Mouse (Mus musculus) neural tube, embryonic 15.5 days (tissue): ENCODE measurements around the gene Lax1. TPM values are rescaled to one million over a fixed set of nuclear protein-coding genes. Genes with fewer than 3 reads are reported as not detected.

Source experiments
- ATAC-seq: fragments of 200-750 bp; cut with Nextera tagmentation; 2 replicates; pipeline ENCODE4 v1.8.0; 2017; ENCODE audit warnings: mild to moderate bottlenecking, moderate TSS enrichment, moderate library complexity; ENCODE audit not compliant: low FRiP score
- H3K27ac ChIP-seq: fragments of 300-500 bp; sonication (generic); replicated peaks from 2 replicates; pipeline ENCODE4 v1.5.1; 2015; ENCODE audit warnings: mild to moderate bottlenecking, inconsistent platforms
- H3K27me3 ChIP-seq: fragments of 300-500 bp; sonication (generic); replicated peaks from 2 replicates; pipeline ENCODE4 v1.6.1; 2015; ENCODE audit warnings: inconsistent platforms
- H3K36me3 ChIP-seq: fragments of 300-500 bp; sonication (generic); 2 replicates; pipeline ENCODE4 v1.6.1; 2015; ENCODE audit warnings: inconsistent platforms
- H3K4me1 ChIP-seq: fragments of 300-500 bp; sonication (generic); 2 replicates; pipeline ENCODE4 v1.6.1; 2015; ENCODE audit warnings: inconsistent platforms
- H3K4me2 ChIP-seq: fragments of 300-500 bp; sonication (generic); 2 replicates; pipeline ENCODE4 v1.6.1; 2015; ENCODE audit warnings: inconsistent platforms, mild to moderate bottlenecking, moderate library complexity
- H3K4me3 ChIP-seq: fragments of 300-500 bp; sonication (generic); replicated peaks from 2 replicates; pipeline ENCODE4 v1.5.1; 2015; ENCODE audit warnings: mild to moderate bottlenecking, inconsistent platforms
- H3K9ac ChIP-seq: fragments of 300-500 bp; sonication (generic); replicated peaks from 2 replicates; pipeline ENCODE4 v1.6.1; 2015; ENCODE audit warnings: mild to moderate bottlenecking, inconsistent platforms
- H3K9me3 ChIP-seq: fragments of 300-500 bp; sonication (generic); replicated peaks from 2 replicates; pipeline ENCODE4 v1.6.1; 2016; ENCODE audit warnings: inconsistent platforms
- WGBS: fragments of 180-500 bp; shearing (Covaris S2); methylation state at CpG from one replicate; pipeline ENCODE4 v1.1.7; 2015; ENCODE audit warnings: mixed read lengths; 5-methylcytosine and 5-hydroxymethylcytosine counted together
- polyA plus RNA-seq: library from polyadenylated mRNA; unstranded; fragments of >200 nt; fragmentation: Nextera tagmentation; extraction: Ambion mirVana; gene quantifications from 2 replicates; pipeline ENCODE4 v1.2.1, GENCODE M21; 2015

Lax1 gene
- polyA plus RNA-seq, 1 experiment from 2014 or later, result 0.26 TPM

GRCm38 (mm10) chr1:133661203-133661933, 28.5 kb downstream of the Lax1 start, which contains the start of gene Gm38394:
Gene Gm38394 (minus strand): TSS chr1:133661318.
- ATAC-seq, result peak; percentile 98
- Histone ChIP-seq H3K4me3 (peak within 1 kb of the TSS; percentile 67), H3K27me3 (no peaks in the 10 kb centered on the region), H3K4me1 (peaks cover 39% of the 10 kb centered on the region), H3K9ac (peak within 1 kb of the TSS; percentile 77), H3K36me3 (peaks cover 9% of the 10 kb centered on the region), H3K9me3 (no peaks in the 10 kb centered on the region), H3K4me2 (peak within 1 kb of the TSS; percentile 86), H3K27ac (peak within 1 kb of the TSS; percentile 94)
- WGBS, result 3% methylated on average over 26 of the region's 26 CpGs

DNA sequence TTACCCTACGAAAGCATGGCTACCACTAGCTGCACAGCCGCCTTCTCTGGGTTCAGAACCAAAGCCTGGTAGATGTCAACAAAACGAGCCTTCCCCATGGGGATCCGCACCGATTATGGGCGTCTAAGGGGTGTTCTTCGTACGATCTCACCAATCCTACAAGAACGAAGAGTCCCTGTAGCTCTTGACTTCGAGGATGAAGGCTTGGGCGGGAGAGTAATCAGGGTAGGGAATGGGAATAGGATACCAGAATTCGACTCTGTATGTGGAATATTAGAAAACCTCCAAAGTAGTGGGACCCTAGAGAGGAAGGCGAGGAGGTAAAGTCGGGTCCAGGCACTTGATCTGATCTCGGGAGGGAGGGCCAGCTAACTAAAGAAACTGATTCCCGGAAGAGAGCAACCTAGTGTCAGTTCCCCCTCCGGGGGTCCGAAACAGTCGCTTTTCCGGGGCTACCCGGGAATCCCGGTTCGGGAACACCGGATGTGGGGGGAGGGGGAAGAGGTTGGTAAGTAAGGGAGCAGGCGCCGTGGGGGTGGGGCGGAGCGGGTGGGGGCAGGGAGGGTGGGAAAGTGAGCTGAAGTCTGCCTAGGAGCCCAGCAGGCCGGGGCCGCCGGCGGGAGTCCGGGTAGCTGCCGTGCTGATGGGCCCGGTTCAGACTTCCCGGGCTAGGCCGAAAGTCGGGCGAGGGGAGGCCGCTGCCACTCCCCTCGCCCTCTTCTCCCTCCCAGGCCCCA, 29.3 kb downstream of the Lax1 start, which contains the start of gene Zbed6:
Gene Zbed6 (minus strand): TSS at position 420 of the 737 bp plus-strand sequence.
- H3K27me3 ChIP-seq, result no peaks in the 10 kb centered on the region
- peak within 1 kb of the TSS; percentile 67 for H3K4me3 ChIP-seq
- no peaks in the 10 kb centered on the region for H3K9me3 ChIP-seq
- ATAC-seq, result peak; percentile 87
- peak within 1 kb of the TSS; percentile 77 for H3K9ac ChIP-seq
- H3K4me1 ChIP-seq, result peaks cover 44% of the 10 kb centered on the region
- peak within 1 kb of the TSS; percentile 86 for H3K4me2 ChIP-seq
- peak within 1 kb of the TSS; percentile 94 for H3K27ac ChIP-seq
- WGBS, result 2% methylated on average over 41 of the region's 41 CpGs
- H3K36me3 ChIP-seq, result peaks cover 9% of the 10 kb centered on the region

GRCm38 (mm10) chr1:133658878-133659277, 31.0 kb downstream of the Lax1 start:
- Histone ChIP-seq H3K4me1 (peaks cover 48% of the 10 kb centered on the region), H3K4me3 (no peak overlapping the region), H3K27me3 (no peaks in the 10 kb centered on the region), H3K4me2 (peak overlapping the region; percentile 86), H3K9me3 (no peaks in the 10 kb centered on the region), H3K27ac (no peak overlapping the region), H3K9ac (no peak overlapping the region), H3K36me3 (peaks cover 9% of the 10 kb centered on the region)
- WGBS, result 81% methylated on average over 3 of the region's 3 CpGs
- ATAC-seq, result no peak

DNA sequence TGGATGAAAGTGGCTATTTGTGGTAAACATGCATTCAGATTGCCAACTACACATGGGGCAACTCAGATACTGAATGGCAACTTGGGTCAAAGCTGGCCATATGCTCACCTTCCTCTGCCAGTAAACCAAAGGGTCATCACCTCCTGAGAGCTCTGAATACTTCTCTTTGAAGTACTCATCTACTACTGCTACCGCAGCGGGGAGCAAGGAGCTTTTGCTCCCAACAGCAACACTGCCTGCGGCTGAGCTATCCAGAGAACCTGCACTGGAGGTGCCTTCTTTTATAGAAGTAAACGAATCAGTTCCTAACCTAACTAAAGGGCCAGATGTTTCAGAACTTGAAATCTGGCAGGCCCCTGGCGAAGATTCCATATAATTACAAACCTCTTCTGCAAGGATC, 33.1 kb downstream of the Lax1 start:
- Histone ChIP-seq H3K4me2 (peak overlapping the region; percentile 15; the same call in 1 of the 2 replicates), H3K9ac (no peak overlapping the region), H3K27me3 (no peaks in the 10 kb centered on the region), H3K9me3 (no peaks in the 10 kb centered on the region), H3K27ac (no peak overlapping the region), H3K36me3 (peaks cover 9% of the 10 kb centered on the region), H3K4me3 (no peak overlapping the region), H3K4me1 (peaks cover 50% of the 10 kb centered on the region)
- 47% methylated on average over 5 of the region's 5 CpGs for WGBS
- ATAC-seq, result no peak

DNA sequence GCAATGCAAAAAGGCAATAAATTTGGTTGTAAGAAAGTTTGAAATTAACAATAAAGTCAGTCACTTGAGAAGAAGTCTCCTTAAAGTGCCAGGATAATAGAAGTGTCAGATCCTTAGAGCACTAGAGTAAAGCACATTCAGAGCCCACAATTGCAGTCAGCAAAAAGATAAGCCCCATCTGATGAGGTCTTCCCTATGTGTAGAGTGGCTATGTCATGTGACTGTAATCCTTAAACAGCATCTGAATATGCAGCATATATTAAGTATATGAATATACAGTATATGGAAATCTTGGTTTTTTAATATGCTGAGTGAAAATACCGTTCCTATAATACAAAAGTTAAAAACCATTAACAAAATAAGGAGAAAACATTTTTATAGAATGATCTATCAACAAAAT, 36.9 kb downstream of the Lax1 start:
- Histone ChIP-seq H3K4me2 (no peak overlapping the region), H3K9me3 (no peaks in the 10 kb centered on the region), H3K27me3 (no peaks in the 10 kb centered on the region), H3K4me1 (peaks cover 26% of the 10 kb centered on the region), H3K27ac (no peak overlapping the region), H3K9ac (no peak overlapping the region), H3K36me3 (peaks cover 5% of the 10 kb centered on the region; the same call in 1 of the 2 replicates), H3K4me3 (no peak overlapping the region)
- no peak for ATAC-seq
- 96% methylated on average over 1 of the region's 1 CpGs for WGBS

DNA sequence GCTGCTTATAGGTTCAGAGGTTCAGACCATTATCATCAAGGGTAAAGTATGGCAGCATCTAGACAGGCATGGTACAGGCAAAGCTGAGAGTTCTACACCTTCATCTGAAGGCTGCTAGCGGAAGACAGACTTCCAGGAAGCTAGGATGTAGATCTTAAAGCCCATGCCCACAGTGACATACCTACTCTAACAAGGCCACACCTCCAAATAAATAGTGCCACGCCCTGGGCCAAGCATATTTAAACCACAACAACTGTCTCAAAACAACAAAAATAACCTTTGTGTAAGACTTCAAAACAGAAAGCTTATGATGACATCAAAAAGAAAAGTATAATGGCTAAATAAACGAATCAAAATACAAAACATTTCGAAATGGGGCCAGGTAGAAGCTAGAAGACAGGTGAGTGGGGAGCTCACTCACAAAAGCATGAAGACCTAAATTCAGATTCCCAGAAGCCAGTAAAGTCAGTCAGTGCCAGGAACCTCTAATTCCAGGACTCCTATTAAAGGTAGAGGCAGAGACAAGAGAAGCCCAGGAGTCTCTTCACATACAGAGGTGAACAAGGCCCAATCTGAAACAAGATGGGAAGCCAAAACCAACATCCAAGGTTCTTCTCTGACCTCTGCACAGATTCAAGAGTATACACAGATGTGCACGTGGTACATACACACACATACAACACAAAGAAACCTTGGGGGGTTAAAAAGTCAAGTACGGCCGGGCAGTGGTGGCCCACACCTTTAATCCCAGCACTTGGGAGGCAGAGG, 39.4 kb downstream of the Lax1 start:
- Histone ChIP-seq H3K36me3 (peaks cover 12% of the 10 kb centered on the region), H3K27ac (no peak overlapping the region), H3K9ac (no peak overlapping the region), H3K27me3 (no peaks in the 10 kb centered on the region), H3K4me3 (no peak overlapping the region), H3K9me3 (no peaks in the 10 kb centered on the region), H3K4me2 (no peak overlapping the region), H3K4me1 (peaks cover 6% of the 10 kb centered on the region; the same call in 1 of the 2 replicates)
- WGBS, result 97% methylated on average over 7 of the region's 7 CpGs
- ATAC-seq, result no peak

DNA sequence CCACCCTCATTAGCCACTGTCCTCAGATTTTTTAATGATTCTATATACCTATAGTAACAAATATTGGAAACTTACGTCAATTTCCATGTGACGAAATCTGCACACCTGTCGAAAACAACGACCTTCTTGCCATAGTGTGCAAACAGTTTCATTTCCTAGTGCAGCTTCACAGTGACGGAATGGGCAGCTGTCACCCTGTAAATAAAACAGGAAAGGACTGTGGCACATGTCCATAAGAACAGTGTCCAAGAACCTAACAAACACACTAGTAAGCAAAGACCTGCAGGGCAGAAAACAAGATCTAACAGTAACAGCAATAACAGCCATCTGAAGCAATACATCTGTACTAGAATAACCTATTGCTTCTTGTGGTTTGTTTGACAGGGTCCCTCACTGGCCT, 44.3 kb downstream of the Lax1 start:
- Histone ChIP-seq H3K4me1 (no peaks in the 10 kb centered on the region), H3K9ac (no peak overlapping the region), H3K27ac (no peak overlapping the region), H3K4me3 (no peak overlapping the region), H3K9me3 (no peaks in the 10 kb centered on the region), H3K27me3 (no peaks in the 10 kb centered on the region), H3K36me3 (peaks cover 52% of the 10 kb centered on the region), H3K4me2 (no peak overlapping the region)
- no peak for ATAC-seq
- WGBS, result 95% methylated on average over 5 of the region's 5 CpGs

GRCm38 (mm10) chr1:133641163-133641562, 48.7 kb downstream of the Lax1 start:
- peaks cover 88% of the 10 kb centered on the region for H3K36me3 ChIP-seq
- H3K4me2 ChIP-seq, result no peak overlapping the region
- H3K9ac ChIP-seq, result no peak overlapping the region
- ATAC-seq, result no peak
- H3K4me3 ChIP-seq, result no peak overlapping the region
- H3K27ac ChIP-seq, result no peak overlapping the region
- H3K9me3 ChIP-seq, result no peaks in the 10 kb centered on the region
- no peaks in the 10 kb centered on the region for H3K4me1 ChIP-seq
- no peaks in the 10 kb centered on the region for H3K27me3 ChIP-seq
- 93% methylated on average over 2 of the region's 2 CpGs for WGBS

GRCm38 (mm10) chr1:133638517-133638916, 51.4 kb downstream of the Lax1 start:
- no peaks in the 10 kb centered on the region for H3K27me3 ChIP-seq
- 90% methylated on average over 6 of the region's 6 CpGs for WGBS
- no peak overlapping the region for H3K4me2 ChIP-seq
- H3K27ac ChIP-seq, result no peak overlapping the region
- peaks cover 89% of the 10 kb centered on the region for H3K36me3 ChIP-seq
- no peak for ATAC-seq
- H3K4me3 ChIP-seq, result no peak overlapping the region
- H3K9ac ChIP-seq, result no peak overlapping the region
- H3K9me3 ChIP-seq, result no peaks in the 10 kb centered on the region
- H3K4me1 ChIP-seq, result no peaks in the 10 kb centered on the region

- WGBS, result 91% methylated on average over 2 of the region's 2 CpGs
- H3K4me2 ChIP-seq, result no peak overlapping the region
These were observed 57.7 kb downstream of the Lax1 start for GRCm38 (mm10) chr1:133632168-133632567.

More at GRCm38 (mm10) chr1:133632168-133632567, 57.7 kb downstream of the Lax1 start:
- no peak overlapping the region for H3K9ac ChIP-seq
- no peaks in the 10 kb centered on the region for H3K27me3 ChIP-seq
- peaks cover 72% of the 10 kb centered on the region for H3K36me3 ChIP-seq
- H3K9me3 ChIP-seq, result no peaks in the 10 kb centered on the region
- no peak overlapping the region for H3K4me3 ChIP-seq
- no peaks in the 10 kb centered on the region for H3K4me1 ChIP-seq
- H3K27ac ChIP-seq, result no peak overlapping the region
- no peak for ATAC-seq
